Mouse (Mus musculus): ENCODE measurements around the gene Tnk2. TPM values are rescaled to one million over a fixed set of nuclear protein-coding genes. Genes with fewer than 3 reads are reported as not detected.

Gene Tnk2
- polyA plus RNA-seq, 1 experiment from 2014 or later: 12.0 TPM

GRCm38 (mm10) chr16:32685998-32686397, 42.3 kb downstream of the Tnk2 start:
- no peak overlapping the region for H3K4me3 ChIP-seq (replicated peaks)
- no peaks in the 10 kb centered on the region; the same call in 1 of the 2 replicates for H3K4me1 ChIP-seq
- WGBS: 48% methylated on average over 5 of the region's 5 CpGs
- H3K9ac ChIP-seq: no peak overlapping the region
- no peak overlapping the region for H3K27ac ChIP-seq
- H3K9me3 ChIP-seq: no peaks in the 10 kb centered on the region
- H3K27me3 ChIP-seq (replicated peaks): no peaks in the 10 kb centered on the region
- peaks cover 10% of the 10 kb centered on the region for H3K36me3 ChIP-seq
- H3K4me2 ChIP-seq: no peak overlapping the region
- ATAC-seq (ENCODE audit: insufficient read depth, low FRiP score, low read depth): no peak

- H3K9ac ChIP-seq: no peak overlapping the region
- ATAC-seq (ENCODE audit: insufficient read depth, low FRiP score, low read depth): no peak
- H3K4me1 ChIP-seq: no peaks in the 10 kb centered on the region; the same call in 1 of the 2 replicates
- H3K9me3 ChIP-seq: no peaks in the 10 kb centered on the region
- 80% methylated on average over 5 of the region's 5 CpGs for WGBS
- H3K27ac ChIP-seq: no peak overlapping the region
- no peak overlapping the region for H3K4me3 ChIP-seq (replicated peaks)
- peaks cover 7% of the 10 kb centered on the region for H3K36me3 ChIP-seq
- H3K27me3 ChIP-seq (replicated peaks): no peaks in the 10 kb centered on the region
- no peak overlapping the region for H3K4me2 ChIP-seq
Measured at GRCm38 (mm10) chr16:32687221-32687620, 43.5 kb downstream of the Tnk2 start.

DNA sequence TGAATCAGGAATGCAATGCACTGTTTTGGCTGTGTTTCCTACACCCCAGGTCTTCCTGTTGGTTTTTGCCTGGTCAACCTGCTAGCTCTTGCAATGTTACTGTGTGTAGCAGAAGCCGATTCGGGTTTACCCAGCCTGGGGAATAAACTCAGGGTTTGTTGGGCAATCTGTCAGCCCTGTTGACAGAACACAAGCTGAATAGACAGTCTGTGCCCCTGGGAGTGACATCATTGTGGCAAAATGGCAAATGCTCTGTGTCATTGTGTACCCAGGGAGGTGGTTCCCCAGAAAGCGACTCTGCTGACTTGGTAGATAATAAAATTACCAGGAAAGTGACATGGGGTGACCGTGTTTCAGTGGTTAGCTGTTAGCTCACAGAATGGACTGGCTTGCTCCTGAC, 45.1 kb downstream of the Tnk2 start:
- no peaks in the 10 kb centered on the region; the same call in 1 of the 2 replicates for H3K4me1 ChIP-seq
- H3K36me3 ChIP-seq: no peaks in the 10 kb centered on the region
- no peak overlapping the region for H3K4me2 ChIP-seq
- no peaks in the 10 kb centered on the region for H3K9me3 ChIP-seq
- no peak overlapping the region for H3K4me3 ChIP-seq (replicated peaks)
- no peak overlapping the region for H3K9ac ChIP-seq
- H3K27ac ChIP-seq: no peak overlapping the region
- 37% methylated on average over 4 of the region's 4 CpGs for WGBS
- no peaks in the 10 kb centered on the region for H3K27me3 ChIP-seq (replicated peaks)
- ATAC-seq (ENCODE audit: insufficient read depth, low FRiP score, low read depth): peak; percentile 65; the same call in 1 of the 2 replicates

DNA sequence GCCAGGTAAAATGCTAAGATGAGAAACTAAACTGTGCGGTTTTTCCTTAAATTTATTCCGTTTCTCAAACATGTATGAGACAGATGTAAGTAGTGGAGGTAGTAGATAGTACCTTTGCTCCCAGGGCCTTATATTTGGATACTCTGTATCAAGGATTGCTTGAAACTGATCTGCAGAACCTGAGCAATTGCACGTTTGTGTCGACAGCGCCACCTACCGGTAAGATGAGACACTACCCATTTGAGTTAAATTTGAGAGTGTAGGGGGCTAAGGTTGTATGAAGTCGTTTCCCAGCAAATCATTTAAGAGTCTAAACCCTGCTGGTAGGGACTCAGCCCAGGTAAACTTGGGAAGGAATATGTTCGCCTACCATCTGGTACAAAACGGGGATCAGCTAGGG, 45.8 kb downstream of the Tnk2 start:
- no peak overlapping the region for H3K4me3 ChIP-seq (replicated peaks)
- H3K36me3 ChIP-seq: no peaks in the 10 kb centered on the region
- no peaks in the 10 kb centered on the region; the same call in 1 of the 2 replicates for H3K4me1 ChIP-seq
- no peak overlapping the region for H3K9ac ChIP-seq
- 5% methylated on average over 9 of the region's 9 CpGs for WGBS
- H3K4me2 ChIP-seq: no peak overlapping the region
- ATAC-seq (ENCODE audit: insufficient read depth, low FRiP score, low read depth): peak; percentile 61; the same call in 1 of the 2 replicates
- no peaks in the 10 kb centered on the region for H3K27me3 ChIP-seq (replicated peaks)
- H3K9me3 ChIP-seq: no peaks in the 10 kb centered on the region
- no peak overlapping the region for H3K27ac ChIP-seq

DNA sequence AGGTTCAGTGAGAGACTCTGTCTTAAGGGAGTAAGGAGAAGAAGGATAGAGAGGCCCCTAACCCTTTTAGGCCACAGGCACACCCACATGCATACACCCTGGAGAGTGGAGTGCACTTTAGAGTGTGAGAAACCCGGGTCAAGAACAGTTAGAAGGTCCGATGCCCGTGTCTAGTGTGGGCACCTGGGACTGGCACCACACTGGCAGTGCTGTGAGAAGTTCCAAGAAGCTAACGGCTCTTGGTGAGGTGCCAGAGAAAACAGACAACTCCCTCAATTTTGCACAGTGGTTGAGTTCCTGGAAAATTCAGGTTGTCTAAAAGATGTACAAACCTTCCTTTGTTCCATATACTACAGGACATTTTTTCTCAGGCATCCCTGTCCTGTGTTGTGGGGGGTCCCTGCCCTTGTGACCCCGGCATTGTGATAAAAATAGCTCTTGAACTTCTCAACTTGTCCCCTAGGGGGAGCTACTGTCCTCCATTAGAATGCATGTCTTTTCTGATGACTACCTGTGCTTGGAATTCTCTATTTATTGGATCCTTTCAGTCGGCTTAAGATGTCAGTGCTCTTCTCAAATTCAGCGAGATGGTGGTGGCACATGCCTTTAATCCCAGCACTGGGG, 53.3 kb downstream of the Tnk2 start:
- no peak for ATAC-seq (ENCODE audit: insufficient read depth, low FRiP score, low read depth)
- Histone ChIP-seq H3K4me2 (no peak overlapping the region), H3K9me3 (no peaks in the 10 kb centered on the region), H3K4me1 (0 out of 2 replicates have a peak, but pooled peaks cover 5% of the 10 kb centered on the region), H3K4me3 (replicated peaks) (no peak overlapping the region), H3K27ac (no peak overlapping the region), H3K9ac (no peak overlapping the region), H3K36me3 (no peaks in the 10 kb centered on the region), H3K27me3 (replicated peaks) (no peaks in the 10 kb centered on the region)
- WGBS: 39% methylated on average over 7 of the region's 7 CpGs

- Histone ChIP-seq H3K36me3 (no peaks in the 10 kb centered on the region), H3K4me1 (0 out of 2 replicates have a peak, but pooled peaks cover 5% of the 10 kb centered on the region), H3K27me3 (replicated peaks) (no peaks in the 10 kb centered on the region), H3K9me3 (no peaks in the 10 kb centered on the region), H3K9ac (no peak overlapping the region), H3K4me3 (replicated peaks) (no peak overlapping the region), H3K4me2 (no peak overlapping the region), H3K27ac (no peak overlapping the region)
- 0 out of 2 replicates have a peak, but pooled peaks have one; percentile 25 for ATAC-seq (ENCODE audit: insufficient read depth, low FRiP score, low read depth)
- WGBS: 87% methylated on average over 22 of the region's 22 CpGs
Measured at GRCm38 (mm10) chr16:32697665-32698446, 54.2 kb downstream of the Tnk2 start.

DNA sequence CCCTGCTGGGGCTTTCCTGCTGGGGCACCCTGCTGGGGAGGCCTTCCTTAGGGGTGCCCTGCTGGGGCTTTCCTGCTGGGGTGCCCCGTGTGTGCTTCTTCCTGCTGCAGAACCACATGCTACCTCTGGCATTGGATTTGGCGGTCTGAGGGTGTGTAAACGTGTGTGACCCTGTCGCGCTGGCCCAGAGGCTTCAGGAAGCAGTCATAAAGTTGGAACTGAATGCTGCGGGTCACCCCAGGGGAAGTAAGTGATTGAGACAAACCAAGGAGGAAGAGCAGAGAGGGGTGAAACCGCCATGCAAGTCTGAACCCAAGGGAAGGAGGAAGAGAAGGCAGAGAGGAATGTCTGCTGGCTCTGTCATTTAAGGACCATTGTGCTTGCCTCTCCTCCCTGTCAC, 54.9 kb downstream of the Tnk2 start:
- no peaks in the 10 kb centered on the region for H3K9me3 ChIP-seq
- no peak overlapping the region for H3K4me2 ChIP-seq
- H3K27me3 ChIP-seq (replicated peaks): no peaks in the 10 kb centered on the region
- WGBS: 33% methylated on average over 7 of the region's 7 CpGs
- H3K4me1 ChIP-seq: 0 out of 2 replicates have a peak, but pooled peaks cover 5% of the 10 kb centered on the region
- ATAC-seq (ENCODE audit: insufficient read depth, low FRiP score, low read depth): no peak
- H3K4me3 ChIP-seq (replicated peaks): no peak overlapping the region
- no peak overlapping the region for H3K9ac ChIP-seq
- H3K36me3 ChIP-seq: no peaks in the 10 kb centered on the region
- H3K27ac ChIP-seq: no peak overlapping the region

- Histone ChIP-seq H3K9me3 (no peaks in the 10 kb centered on the region), H3K4me3 (replicated peaks) (no peak overlapping the region), H3K27me3 (replicated peaks) (no peaks in the 10 kb centered on the region), H3K36me3 (no peaks in the 10 kb centered on the region), H3K27ac (peak overlapping the region; percentile 4; the same call in 1 of the 2 replicates), H3K4me2 (no peak overlapping the region), H3K4me1 (peaks cover 19% of the 10 kb centered on the region; the same call in 1 of the 2 replicates), H3K9ac (no peak overlapping the region)
- ATAC-seq (ENCODE audit: insufficient read depth, low FRiP score, low read depth): no peak
- WGBS: 61% methylated on average over 9 of the region's 9 CpGs
Measured at GRCm38 (mm10) chr16:32703312-32703912, 59.7 kb downstream of the Tnk2 start.

GRCm38 (mm10) chr16:32705606-32706005, 61.9 kb downstream of the Tnk2 start:
- Histone ChIP-seq H3K27me3 (replicated peaks) (no peaks in the 10 kb centered on the region), H3K4me1 (peaks cover 18% of the 10 kb centered on the region; the same call in 1 of the 2 replicates), H3K4me2 (no peak overlapping the region), H3K9me3 (no peaks in the 10 kb centered on the region), H3K27ac (no peak overlapping the region), H3K36me3 (no peaks in the 10 kb centered on the region), H3K9ac (no peak overlapping the region), H3K4me3 (replicated peaks) (no peak overlapping the region)
- ATAC-seq (ENCODE audit: insufficient read depth, low FRiP score, low read depth): no peak
- WGBS: 97% methylated on average over 3 of the region's 3 CpGs

DNA sequence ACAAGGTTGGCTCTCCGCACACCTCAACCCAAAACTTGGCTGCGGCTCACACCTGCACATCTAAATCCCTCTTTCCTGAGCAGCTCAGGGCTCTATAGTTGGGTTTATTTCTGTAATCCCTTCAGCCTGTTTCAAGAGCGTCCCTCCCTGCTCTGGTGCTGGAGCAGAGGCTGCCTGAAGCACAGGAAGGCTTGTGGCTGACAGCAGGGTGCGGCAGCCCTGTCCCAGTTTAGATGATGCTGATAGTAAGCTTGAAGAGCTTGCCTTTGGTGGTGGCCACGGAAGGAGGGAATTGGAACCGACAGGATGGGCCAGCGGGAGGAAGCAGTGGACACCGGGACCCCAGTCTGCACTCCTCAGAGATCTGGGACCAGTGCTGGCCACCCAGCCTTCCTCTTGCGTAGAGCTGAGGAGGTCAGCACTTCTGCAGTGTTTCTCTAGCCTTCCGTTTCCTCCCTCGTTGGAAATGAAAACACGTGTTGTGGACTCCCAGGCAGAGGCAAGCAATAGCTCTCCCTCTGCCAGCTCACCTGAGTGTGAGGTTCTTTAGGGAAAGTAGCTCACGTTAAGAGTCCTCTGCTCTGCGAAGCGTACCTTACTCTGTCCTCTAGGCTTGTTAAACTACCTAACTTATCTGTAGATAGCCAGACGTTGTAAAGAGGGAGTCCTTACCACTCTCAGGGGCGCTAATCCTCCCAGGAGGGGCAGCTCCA, 63.6 kb downstream of the Tnk2 start:
- Histone ChIP-seq H3K27ac (peak overlapping the region; percentile 61), H3K4me2 (no peak overlapping the region)
- WGBS: 54% methylated on average over 17 of the region's 17 CpGs

GRCm38 (mm10) chr16:32707824-32708456, 64.3 kb downstream of the Tnk2 start:
- H3K4me2 ChIP-seq: peak overlapping the region; percentile 5; the same call in 1 of the 2 replicates
- H3K4me3 ChIP-seq (replicated peaks): no peak overlapping the region
- H3K4me1 ChIP-seq: peaks cover 18% of the 10 kb centered on the region; the same call in 1 of the 2 replicates
- no peaks in the 10 kb centered on the region for H3K9me3 ChIP-seq
- WGBS: 49% methylated on average over 9 of the region's 9 CpGs
- no peaks in the 10 kb centered on the region for H3K27me3 ChIP-seq (replicated peaks)
- H3K9ac ChIP-seq: no peak overlapping the region
- H3K27ac ChIP-seq: peak overlapping the region; percentile 61
- no peaks in the 10 kb centered on the region for H3K36me3 ChIP-seq
- peak; percentile 56 for ATAC-seq (ENCODE audit: insufficient read depth, low FRiP score, low read depth)

More for the DNA sequence above, 63.6 kb downstream of the Tnk2 start:
- H3K9ac ChIP-seq: no peak overlapping the region
- H3K36me3 ChIP-seq: no peaks in the 10 kb centered on the region
- H3K4me3 ChIP-seq (replicated peaks): no peak overlapping the region
- H3K9me3 ChIP-seq: no peaks in the 10 kb centered on the region
- no peak for ATAC-seq (ENCODE audit: insufficient read depth, low FRiP score, low read depth)
- H3K4me1 ChIP-seq: peaks cover 18% of the 10 kb centered on the region; the same call in 1 of the 2 replicates
- H3K27me3 ChIP-seq (replicated peaks): no peaks in the 10 kb centered on the region
